Mouse (Mus musculus): ENCODE data around the gene Rabggta.

- TF ChIP-seq ZNF384 (IDR thresholded peaks at IDR 0.05; ENCODE audit: low read depth, low read length) (no peak), CHD2 (IDR thresholded peaks at IDR 0.05; ENCODE audit: low read depth, low read length) (no peak), HCFC1 (IDR thresholded peaks at IDR 0.05; ENCODE audit: borderline replicate concordance, insufficient read depth, low read length) (no peak), ZC3H11A (IDR thresholded peaks at IDR 0.05; ENCODE audit: borderline replicate concordance, low read depth, low read length) (no peak), MAFK (IDR thresholded peaks at IDR 0.05; ENCODE audit: insufficient read depth, low read depth, low read length) (no peak)
Observed at GRCm38 (mm10) chr14:55769087-55769703, 47.1 kb upstream of the Rabggta start.

Data from ES-E14 (cell line).